Mouse (Mus musculus) layer of hippocampus, postnatal 25 days (tissue): ENCODE measurements around the gene Atp13a4. TPM values are rescaled to one million over a fixed set of nuclear protein-coding genes. Genes with fewer than 3 reads are reported as not detected.

ENCODE experiments used
- DNase-seq, 2 experiments: peaks; one replicate each; pipeline ENCODE4 v3.0.0; 2022; ENCODE audit warnings: mixed read lengths in 2 of 2, low spot score in 1 of 2; ENCODE audit errors: extremely low spot score in 1 of 2
- total RNA-seq, 2 experiments: library from RNA; stranded (reverse); gene quantifications; 2 replicates each; pipeline ENCODE4 v1.2.3; 2021

The Atp13a4 gene
- total RNA-seq: 10 to 100 TPM; 15.2 to 18.4 TPM

DNA sequence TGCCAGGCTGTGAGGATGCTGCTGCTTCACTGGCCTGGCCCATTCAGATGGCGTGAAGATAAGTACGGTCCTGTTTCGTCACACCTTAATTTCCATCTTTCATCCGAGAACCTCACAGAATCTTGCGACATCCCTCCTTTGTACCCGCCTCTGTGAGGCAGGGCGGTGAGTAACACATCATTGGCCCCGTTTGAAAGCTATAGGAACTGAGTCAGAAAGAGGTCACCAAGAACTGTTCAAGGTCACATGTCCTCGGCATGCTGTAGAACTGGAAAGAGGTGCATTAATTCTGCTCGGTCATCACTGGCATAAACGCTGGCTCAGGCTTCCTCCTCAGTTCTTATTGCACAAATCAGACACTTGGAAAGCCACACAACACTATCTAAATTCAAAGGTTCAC, at the start of gene Atp13a4:
Gene Atp13a4, minus strand, starts transcription at position 36 of the 400 bp plus-strand sequence.
- DNase-seq: no peak

DNA sequence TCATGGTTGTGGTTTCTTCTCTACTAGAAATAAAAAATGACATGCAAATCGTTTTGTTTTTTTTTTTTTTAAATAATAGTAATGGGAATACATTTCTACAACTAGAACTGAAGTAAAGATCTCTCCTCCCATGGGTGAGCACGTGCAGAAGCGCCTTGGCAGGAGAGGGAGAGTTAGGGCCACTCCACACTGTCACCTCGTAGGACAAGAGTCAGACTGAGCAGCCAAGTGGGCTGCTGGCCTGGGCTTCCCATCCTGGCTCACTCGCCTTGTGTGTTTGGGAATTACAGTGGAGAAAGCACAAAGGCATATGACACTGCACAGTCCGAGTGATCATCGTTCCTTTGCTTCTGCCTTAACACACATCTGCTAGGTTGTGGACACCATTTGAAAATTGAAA, 47.5 kb upstream of the Atp13a4 start:
- no peak for DNase-seq

DNA sequence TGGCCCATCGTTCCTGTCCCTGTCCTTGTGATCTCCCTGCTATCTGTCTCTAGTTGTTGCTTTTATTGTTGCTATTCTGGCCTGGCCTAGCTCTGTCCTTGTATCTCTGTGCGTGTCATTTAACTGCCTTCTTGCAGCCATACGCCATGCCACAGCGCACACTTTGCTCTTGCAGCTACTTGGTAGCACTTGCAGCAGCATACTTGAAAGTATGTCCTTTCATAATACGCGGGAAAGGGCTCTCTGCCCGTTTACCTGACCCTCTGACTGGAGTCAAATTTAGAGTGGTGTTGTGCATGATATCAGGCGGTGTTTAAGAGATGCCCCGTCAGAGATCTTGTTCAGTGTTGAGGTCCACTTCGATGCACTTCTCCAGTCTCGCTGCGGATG, 35.1 kb upstream of the Atp13a4 start:
- peak in 1 of 2 experiments; percentile 9 for DNase-seq

DNA sequence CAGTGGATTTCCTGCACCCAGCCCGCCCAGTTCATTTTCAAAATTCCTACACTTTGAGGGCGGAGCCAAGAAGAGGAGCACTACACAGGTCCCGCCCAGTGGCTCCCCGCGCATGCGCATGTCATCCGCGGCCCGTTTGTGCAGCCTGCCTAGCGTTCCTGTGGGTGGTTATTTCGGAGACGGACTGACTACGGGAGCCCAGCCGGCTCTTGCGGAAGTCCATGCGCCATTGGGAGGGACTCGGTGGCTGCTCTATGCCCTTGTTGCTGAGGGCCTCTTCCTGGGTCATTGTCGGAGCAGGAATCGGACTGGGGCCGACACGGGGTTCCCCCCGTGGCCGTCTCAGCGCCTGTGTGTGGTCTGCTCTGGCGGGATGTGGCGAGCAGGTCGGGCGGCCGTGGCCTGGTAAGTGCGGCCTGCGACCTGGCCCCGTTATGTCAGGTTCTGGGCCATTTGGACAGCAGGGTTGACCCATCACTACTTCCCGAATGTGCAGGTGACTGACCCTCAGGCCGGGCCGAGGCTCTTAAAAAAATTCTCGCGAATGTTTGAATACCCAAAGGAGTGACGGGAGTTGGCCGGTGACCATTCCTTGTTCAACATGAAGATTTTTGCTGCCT, 34.6 kb upstream of the Atp13a4 start, which contains the start of gene Opa1:
Gene Opa1, plus strand, starts transcription at position 168 of the 620 bp plus-strand sequence.
- DNase-seq: peak; percentile 95 to 100

DNA sequence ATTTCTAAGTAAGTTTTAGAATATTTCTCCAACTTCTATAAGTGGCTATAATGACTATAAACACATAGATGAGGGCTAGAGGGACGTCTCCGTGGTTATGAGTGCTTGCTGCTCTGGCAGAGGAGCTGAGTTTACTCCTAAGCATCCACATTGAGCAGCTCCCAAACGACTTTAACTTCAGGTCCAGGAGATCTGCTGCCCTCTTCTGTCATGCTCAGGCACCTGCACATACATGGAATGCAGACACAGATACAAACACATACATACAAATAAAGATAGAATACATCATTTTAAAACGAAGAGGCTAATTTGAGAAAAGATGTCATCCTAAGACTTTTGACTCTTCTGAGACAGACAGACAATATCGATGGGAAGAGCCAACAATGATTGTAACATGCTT, 31.0 kb upstream of the Atp13a4 start:
- DNase-seq: no peak

DNA sequence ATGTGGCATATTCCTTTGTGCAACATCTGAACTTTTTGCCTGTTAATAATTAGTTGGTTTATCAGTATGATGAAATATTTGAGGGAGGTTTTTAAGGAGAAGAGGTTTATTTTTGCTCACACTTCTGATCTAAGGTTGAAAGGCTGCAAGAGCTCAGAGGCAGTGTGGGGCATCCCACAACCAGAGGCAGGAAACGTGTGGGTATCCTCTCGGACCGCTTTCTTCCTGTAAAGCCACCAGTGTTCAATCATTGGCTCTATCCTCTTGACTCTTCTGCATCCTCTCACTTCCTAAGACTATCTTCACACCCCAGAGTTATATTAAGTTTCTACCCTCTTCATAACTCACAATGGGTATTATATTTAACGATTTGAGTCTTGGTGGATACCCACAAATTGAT, 29.3 kb upstream of the Atp13a4 start:
- DNase-seq: no peak

DNA sequence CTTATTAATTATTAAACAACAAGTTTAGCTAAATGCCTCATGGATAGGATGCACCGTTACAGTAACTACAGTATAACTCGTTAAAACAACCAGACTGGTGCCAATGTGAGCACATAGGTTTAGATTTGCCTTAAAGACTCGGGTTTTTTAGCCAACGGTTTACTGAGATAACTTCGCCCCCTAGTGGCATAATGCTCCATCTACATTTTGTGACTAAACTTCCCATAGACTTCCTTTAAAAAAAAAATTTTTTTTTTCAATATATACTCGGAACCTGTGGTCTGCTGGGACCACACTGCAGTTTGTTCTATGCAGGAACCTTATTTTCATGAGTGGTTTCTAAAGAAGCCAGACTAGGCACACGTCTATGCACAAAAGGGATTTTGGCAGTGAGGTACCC, 16.2 kb upstream of the Atp13a4 start:
- DNase-seq: peak in 1 of 2 experiments; percentile 41

DNA sequence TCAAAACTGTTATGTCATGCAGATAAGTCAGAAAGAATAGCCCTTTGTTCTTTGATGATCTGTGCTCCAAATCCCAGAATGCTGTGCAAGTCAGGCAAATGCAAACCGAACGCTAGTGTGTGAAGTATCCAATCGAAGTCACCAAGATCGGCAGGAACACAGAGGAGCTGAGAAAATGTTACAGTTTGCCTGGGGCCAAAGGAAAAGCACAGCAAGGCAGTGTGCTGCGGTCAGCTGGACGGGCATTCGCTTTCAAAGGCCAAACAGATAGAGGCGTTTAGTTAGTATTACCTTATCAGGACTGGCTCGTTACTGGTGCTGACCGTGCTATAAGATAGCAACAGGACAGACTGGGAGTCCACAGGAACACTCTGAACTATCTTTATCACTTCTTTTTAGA, 15.8 kb upstream of the Atp13a4 start:
- no peak for DNase-seq

DNA sequence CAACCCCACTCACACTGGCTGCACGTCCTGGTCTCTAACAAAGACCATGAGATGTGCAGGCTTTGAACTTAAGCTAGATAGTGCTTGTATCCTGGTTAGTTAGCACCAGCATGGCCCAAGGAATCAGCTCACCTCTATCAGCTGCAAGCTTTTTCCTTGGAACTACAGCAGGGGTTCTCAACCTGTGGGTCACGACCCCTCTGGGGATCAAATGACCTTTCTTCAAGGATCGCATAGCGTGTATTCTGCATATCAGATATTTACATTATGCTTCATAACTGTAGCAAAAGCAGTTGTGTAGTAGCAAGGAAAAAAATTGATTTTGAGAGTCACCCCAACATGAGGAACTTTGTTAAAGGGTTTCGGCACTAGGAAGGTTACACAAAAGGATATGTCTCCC, 15.0 kb upstream of the Atp13a4 start:
- DNase-seq: no peak

DNA sequence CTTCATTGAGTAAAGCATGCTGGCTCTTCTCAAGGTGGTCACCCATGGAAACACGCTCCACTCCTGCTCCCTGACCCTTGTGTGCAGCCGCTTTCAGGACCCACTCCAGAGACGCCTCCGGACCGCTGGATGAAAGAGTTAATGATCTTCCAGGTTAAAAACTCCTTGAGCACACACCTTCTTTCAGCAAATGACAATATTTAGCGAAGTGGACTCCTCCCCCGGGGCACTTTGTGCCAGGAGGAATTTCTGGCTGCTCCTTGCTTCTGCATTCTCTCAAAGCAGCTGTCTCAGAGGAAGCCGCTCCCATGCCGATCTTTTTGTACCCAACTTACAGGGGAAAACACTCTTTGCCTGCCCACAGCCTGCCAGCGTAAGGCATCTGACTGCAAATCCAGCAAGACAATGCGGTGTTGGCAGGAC, 3.4 kb downstream of the Atp13a4 start:
- DNase-seq: peak in 1 of 2 experiments; percentile 14

DNA sequence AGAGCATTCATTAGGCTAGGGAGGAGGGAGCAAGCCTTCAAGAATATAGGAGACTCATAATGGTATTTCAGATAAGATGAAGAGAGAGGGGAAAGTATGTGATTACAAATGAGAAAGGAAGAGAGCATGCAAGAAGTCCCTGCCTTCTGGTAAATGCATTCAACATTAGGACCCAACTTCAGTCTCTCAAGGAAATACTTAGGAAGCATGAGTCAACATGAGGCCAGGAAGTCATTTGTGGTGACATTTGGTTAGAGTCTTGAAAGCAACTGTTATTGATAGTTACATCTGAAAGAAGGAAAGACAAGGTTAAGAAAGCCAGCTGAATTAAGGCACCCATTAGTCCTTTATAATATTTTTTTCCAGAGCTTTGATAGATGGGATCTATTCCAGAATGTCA, 4.8 kb downstream of the Atp13a4 start:
- DNase-seq: no peak

DNA sequence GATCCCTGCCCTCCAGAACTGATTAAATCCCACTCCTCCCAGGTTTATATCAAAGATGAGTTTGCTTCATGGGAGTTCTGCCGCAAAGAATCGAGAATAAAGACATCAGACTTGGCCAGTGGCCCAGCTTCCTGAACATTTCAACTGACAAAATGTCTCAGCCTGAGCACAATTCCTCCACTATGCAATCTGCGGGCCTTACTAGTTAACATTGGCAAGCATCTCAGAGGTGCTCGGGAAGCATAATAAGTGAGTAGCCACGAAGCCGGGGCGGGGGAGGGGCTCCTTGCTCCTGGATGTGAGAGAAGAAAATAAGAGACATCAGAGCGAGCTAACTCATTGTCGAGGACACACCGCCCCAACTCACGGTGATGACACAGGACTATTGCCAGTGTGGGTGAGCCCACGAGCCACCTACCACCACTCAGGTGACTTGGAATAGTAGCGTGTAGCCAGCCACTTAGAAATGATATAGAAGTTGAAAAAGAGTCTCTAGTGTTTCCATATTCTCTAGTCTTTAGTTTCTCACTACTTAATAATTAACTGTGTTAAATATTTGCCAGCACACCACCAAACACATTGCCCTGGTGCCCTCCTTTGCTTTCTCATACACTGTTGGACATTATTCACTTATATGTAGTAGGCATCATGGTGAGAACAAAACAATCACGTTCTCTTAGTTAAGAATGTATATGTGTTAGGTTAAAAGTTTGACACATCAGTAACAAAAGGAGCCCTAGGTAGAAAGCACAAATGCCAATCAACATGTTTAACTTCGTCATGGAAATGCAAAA, 8.1 kb downstream of the Atp13a4 start:
- DNase-seq: peak in 1 of 2 experiments; percentile 32

DNA sequence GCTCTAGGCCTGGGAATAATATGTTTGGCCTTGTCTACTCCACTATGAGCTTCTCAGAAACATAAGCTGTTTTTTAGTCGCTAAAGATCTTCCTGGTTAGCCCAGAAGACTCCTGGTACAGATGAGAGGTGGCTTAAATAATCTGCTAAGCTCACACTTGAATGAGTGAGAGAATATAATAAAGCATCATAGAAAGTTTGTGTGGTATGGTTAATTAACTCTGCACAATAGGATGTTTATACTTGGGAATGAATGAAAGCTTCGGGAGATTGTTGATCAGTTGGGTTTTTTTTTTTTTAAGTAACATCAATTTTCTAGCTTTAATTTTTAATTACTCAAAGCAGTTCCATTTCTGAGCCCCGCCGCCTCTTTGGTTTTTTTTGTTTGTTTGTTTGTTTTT, 8.8 kb downstream of the Atp13a4 start:
- DNase-seq: no peak

DNA sequence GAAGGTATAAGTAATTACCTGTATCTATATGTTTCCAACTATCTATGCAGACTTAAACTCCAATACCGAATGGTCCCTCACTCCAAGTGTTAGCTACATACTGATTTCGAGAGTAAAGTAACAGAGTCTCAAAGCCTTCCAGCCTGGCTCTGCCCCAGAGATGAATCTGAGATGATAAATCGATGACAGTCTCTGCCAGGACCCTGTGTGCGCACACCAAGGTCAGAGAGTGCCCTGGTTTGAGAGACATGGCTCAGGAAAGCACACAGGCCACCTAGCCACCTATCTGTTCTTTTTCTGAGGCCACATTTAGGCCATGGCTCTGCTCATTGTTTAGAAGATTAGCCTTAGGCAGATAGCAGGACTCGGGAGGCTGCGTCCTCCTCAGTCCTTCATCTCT, 11.0 kb downstream of the Atp13a4 start:
- DNase-seq: no peak

DNA sequence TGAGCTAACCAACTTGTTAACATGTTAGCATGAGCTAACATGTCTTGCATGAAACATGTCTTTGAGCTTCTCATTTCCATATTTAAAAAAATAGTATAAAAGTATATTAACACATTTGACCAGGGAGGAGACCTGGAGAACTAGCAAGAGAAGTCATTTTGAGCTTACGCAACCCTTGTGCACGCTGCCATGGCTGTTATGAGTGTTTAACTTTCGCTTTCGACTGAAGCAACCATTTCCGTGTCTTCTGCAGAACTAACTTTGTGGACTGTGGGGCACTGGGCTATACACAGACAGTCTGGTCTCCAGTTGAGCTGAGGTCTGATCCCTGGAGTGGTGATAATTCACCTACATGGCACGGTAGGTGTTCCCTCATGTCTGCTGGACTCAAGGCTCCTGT, 17.6 kb downstream of the Atp13a4 start:
- no peak for DNase-seq

DNA sequence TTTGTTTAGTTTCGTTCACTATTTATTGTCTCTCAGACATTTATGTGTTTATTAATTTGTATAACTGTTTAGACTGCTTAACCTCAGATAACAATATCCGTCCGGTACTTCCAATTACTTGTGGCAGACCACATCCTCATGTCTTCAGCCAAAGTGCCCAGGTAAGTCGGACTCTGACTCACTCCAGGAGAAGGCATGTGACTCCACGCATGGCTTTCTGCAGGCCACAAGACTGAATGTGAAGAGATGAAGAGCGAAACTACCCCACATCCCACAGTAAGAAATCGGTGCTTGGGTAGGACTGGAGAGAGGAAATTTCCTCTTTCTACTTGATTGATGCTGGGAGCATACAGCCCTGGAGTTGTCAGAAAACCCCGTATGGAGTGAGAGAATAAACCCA, 18.1 kb downstream of the Atp13a4 start:
- no peak for DNase-seq

DNA sequence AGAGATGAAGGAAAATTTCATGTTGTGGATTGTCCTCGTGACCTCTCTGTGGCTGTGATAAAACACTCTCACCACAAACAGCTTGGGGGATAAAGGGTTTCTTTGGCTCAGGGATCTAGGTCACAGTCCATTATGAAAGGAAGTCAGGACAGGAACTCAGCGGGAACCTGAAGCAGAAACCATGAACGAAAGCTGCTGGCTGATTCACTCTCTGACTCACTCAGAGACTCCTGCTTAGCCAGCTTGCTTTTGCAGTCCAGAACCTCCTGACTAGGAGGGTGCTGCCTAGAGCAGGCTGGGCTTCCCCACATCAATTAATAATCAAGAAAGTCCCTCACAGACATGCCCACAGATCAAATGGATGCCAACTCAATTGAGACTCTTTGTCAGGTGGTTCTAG, 32.2 kb downstream of the Atp13a4 start:
- peak in 1 of 2 experiments; percentile 4 for DNase-seq

DNA sequence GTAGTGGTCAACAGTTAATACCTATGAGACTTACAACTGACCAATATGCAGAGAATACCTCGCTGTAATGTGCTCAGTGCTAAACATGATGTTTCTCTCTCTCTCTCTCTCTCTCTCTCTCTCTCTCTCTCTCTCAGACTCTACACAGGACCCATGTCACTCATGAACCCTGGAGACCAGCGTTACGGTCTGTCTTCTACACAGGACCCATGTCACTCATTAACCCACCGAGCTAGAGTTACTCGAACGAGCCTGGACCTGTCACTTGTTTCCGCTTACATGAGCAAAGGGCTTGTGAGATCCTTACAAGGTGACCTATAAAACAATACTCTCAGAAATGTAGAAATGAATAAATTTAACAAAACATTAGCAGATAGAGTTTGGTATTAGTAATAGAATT, 33.9 kb downstream of the Atp13a4 start:
- DNase-seq: no peak

DNA sequence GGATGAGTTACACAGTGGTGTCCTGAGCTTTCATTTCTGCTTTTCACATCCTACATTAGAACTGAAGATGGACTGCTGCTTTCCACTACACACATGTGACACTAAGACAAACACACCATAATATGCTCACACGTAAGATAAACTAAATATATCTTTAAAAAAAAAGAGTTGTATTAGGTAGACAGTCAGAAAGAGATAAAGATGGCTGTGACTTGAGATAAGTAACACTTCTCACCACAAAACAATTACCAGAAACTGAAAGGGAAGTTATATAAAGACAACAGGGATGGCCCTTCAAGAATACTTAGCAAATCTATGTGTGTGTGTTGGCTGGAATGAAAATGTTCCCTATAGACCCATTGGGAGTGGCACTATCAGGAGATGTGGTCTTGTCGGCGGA, 34.8 kb downstream of the Atp13a4 start:
- DNase-seq: no peak

DNA sequence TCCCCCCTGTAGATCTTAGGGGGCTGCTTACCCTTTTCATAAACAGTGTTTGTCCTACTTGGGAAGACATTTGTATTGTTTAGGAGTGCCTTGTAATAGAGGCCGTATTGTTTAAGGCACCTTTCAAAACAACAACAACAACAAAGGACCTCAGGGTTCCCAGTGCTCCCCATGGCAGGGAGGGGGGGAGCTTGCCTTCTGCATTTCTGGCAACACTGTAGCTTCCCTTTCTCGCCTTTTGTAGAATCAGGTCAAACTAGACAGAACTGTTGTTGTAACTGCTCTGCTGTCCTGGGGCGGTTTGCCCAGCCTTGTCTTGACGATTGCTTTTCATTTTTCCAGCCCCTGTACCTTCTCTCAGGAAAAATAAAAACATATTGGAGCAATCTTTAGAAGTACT, 40.0 kb downstream of the Atp13a4 start:
- no peak for DNase-seq

DNA sequence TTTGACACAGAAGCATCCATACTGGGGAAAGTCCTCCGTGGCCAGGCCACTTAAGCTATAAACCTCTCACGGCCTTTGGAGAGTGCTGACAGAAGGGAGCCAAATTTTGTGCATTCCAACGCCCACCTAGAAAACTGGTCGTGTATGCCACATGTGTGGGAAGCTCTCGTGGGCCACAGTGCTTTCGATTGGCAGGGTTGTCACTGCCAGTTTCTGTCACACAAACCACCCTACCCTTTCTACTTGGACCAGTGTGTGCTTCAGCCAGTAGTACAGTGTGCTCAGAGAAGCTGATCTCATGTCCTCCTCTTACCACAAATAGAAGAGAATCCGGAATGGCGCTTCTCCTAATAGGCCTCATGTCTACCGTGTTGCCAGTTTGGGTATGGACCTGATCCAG, 40.5 kb downstream of the Atp13a4 start:
- no peak for DNase-seq

DNA sequence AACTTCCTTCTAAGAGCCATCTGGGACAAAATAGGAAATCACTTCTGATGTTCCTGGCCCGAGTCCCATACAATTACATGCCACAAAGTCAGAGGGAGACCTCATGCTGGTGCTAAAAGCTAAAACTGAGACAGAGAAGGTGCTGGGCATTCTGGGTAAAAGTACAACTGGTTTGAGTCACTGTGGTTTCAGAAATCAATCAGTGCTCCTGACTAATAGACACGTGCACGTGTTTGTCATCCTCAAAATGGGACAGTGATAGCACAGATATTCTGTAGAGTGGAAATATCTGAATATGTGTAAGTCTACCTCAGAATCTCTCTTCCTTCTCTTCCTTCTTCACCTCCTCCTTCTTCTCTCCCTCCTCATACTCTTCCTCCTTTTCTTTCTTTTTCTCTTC, 53.6 kb downstream of the Atp13a4 start:
- DNase-seq: no peak
